Mouse (Mus musculus) kidney, adult 2 months (tissue): ENCODE data around the gene Apob.

Source experiments
- CTCF ChIP-seq: fragments of 200-500 bp; conservative IDR thresholded peaks from 2 replicates; pipeline ENCODE4 v1.5.1; 2011; ENCODE audit warnings: low read depth, mild to moderate bottlenecking, control low read depth, low read length, moderate library complexity, mixed read lengths; ENCODE audit not compliant: insufficient read depth, insufficient read length
- POLR2A ChIP-seq: fragments of 200-500 bp; IDR thresholded peaks from one replicate; pipeline ENCODE4 v1.6.1; 2011; ENCODE audit warnings: low read depth, low read length, control low read depth

GRCm38 (mm10) chr12:7970817-7971216 is 6.6 kb upstream of the Apob start:
- TF ChIP-seq CTCF: no peak
- no peak for TF ChIP-seq POLR2A
